Mouse (Mus musculus): ENCODE data around the gene Wfdc10.

Gene Wfdc10

GRCm38 (mm10) chr2:164704235-164704634, 48.4 kb downstream of the Wfdc10 start:
- no peak for DNase-seq

GRCm38 (mm10) chr2:164705328-164705727, 49.5 kb downstream of the Wfdc10 start:
- DNase-seq, result no peak

GRCm38 (mm10) chr2:164705991-164706390, 50.1 kb downstream of the Wfdc10 start:
- no peak for DNase-seq
